Mouse (Mus musculus) kidney, postnatal 36 days (tissue): Measurements from ENCODE around the gene Inafm1.
"Not testable (repeated sequence)": the region's sequence is repeated elsewhere in the genome, so short reads cannot be mapped to it uniquely, and the experiment has no call there.

Experiments
- DNase-seq, 2 experiments: peaks; one replicate each; pipeline ENCODE4 v3.0.0; 2021 to 2022; ENCODE audit warnings: mixed read lengths in 2 of 2

Gene Inafm1

DNA sequence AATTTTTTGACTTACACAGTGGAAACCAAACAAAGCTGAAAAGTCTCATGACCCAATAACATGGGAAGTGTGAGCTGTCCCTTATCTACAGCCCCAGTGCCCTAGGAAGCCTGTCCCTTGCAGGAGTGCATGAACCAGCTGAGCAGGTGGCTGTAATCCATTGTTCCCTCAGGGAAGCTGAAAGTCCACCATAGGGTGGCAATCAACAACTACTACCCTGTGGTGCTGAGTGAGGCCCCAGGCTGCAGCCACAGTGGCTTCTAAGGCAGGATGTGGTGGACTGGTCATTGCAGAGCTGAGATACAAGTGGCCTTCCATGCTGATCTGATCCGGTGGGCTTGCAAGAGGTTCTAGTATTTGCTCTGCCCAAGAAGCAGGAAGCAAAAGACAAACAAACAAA is 12.3 kb downstream of the Inafm1 start:
- no peak for DNase-seq

DNA sequence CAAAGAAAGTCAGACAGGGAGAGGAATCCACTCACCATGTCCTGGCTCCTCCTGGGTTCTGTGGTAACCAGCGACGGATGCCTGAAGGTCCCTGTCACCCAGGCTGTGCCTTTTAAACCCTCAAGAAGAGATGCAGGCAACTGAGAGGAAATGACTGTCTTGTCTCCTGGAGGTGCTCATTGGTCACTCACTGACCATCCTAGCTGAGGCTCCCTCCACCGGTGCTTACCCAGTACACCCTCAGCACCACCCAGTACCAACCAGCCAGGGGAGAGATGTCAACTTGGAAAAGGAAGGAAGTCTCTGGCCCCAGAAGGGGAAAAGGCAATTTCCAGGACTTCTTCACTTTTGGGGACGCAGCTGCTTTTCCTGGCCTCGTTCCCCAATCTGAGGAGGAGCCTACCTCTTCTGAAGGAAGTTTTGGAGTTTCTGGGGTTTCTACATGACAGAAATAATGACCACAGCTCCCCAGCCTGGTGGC is 14.3 kb downstream of the Inafm1 start, which contains the start of gene C5ar1:
TSS of gene C5ar1 (minus strand) at position 431 of the 481 bp plus-strand sequence.
- DNase-seq, result no peak

GRCm38 (mm10) chr7:16257830-16258229 is 15.6 kb downstream of the Inafm1 start:
- DNase-seq, result no peak

GRCm38 (mm10) chr7:16255963-16256362 is 17.5 kb downstream of the Inafm1 start:
- DNase-seq, result not testable (repeated sequence)

- DNase-seq, result no peak
Observed at GRCm38 (mm10) chr7:16254195-16254594, 19.2 kb downstream of the Inafm1 start.

- no peak for DNase-seq
Observed at GRCm38 (mm10) chr7:16250687-16251086, 22.7 kb downstream of the Inafm1 start.

- DNase-seq, result no peak
Observed at GRCm38 (mm10) chr7:16245958-16246357, 27.5 kb downstream of the Inafm1 start.

GRCm38 (mm10) chr7:16244067-16244466 is 29.4 kb downstream of the Inafm1 start, which contains the start of gene C5ar2:
Gene C5ar2, minus strand, starts transcription at chr7:16244154.
- no peak for DNase-seq

DNA sequence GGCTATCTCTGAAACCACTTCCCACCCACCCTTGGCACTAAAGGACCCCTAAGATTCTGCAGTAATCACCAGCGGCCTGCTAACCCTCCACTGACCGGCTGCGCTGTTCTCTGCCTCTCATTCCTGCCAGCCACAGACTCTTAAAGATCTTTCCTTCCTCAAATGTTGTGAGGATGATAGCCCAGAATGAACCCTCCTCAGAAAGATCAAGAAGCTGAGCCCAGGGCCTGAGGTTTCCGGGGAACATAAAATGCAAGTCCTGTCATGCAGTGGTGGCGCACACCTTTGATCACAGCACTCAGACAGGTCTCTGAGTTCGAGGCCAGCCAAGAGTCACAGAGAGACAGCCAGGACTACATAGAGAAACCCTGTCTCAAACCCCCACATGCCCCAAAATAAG is 31.2 kb downstream of the Inafm1 start:
- DNase-seq, result no peak

- no peak for DNase-seq
Observed at GRCm38 (mm10) chr7:16241787-16242186, 31.6 kb downstream of the Inafm1 start.

DNA sequence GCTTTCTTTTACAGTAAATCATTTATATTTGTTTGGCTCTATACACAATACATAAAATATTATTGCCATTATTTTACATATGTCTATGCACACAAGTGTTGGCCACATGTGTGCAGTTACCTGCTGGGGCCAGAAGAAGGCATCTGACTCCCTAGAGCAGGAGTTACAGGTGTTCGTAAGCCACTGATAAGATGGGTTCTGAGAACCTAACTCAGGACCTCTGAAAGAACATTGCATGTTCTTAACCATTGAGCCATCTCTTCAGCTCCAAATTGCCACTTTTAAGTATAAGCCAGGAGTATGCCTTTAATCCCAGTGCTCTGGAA is 32.5 kb downstream of the Inafm1 start:
- DNase-seq, result no peak

GRCm38 (mm10) chr7:16240281-16240977 is 33.0 kb downstream of the Inafm1 start:
- no peak for DNase-seq

DNA sequence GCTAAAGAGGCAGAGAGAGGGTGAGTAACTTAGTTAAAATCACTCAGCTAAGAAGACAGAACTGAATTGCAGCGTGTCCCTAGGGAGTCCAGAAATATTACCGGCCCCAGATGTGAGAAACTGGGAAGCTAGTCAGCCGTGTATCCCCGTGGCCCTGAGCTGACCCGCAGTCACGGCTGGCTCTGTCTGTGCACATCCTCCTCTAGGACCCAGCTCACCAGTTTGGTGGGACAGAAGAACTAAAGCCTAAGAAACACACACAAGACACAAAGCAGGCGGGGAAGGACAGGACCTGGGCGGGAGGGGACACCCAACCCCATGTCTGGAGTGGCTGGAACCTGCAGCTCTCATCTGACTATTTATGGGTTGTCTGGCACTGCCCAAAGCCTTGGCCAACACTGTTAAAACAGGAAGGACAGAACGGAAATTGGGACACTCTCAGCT is 33.8 kb downstream of the Inafm1 start:
- DNase-seq, result peak in 1 of 2 experiments; percentile 16

GRCm38 (mm10) chr7:16229869-16230268 is 43.5 kb downstream of the Inafm1 start:
- DNase-seq, result peak; percentile 73 to 82
